Mouse (Mus musculus) gastrocnemius, postnatal 4 days (tissue): ENCODE measurements around the gene 4932411N23Rik. TPM values are rescaled to one million over a fixed set of nuclear protein-coding genes. Genes with fewer than 3 reads are reported as not detected.
"Not testable (repeated sequence)": the region's sequence is repeated elsewhere in the genome, so short reads cannot be mapped to it uniquely, and the experiment has no call there.

Experiments used
- DNase-seq, 2 experiments: peaks; one replicate each; pipeline ENCODE4 v3.0.0; 2021 to 2022; ENCODE audit warnings: low spot score in 2 of 2, mixed read lengths in 2 of 2
- long read RNA-seq, 2 experiments: library from polyadenylated mRNA; stranded (forward); transcript quantifications; one replicate each; pipeline ENCODE4 v2.0.0; 2021
- total RNA-seq, 2 experiments: library from RNA; stranded (reverse); gene quantifications; 2 replicates each; pipeline ENCODE4 v1.2.3; 2021

The 4932411N23Rik gene
- not detected for total RNA-seq
- long read RNA-seq, experiment 1, result 0 reads
- long read RNA-seq, experiment 2, result 0 reads

GRCm38 (mm10) chrX:126815768-126816167, at the start of gene 4932411N23Rik:
Gene 4932411N23Rik, minus strand, starts transcription at chrX:126815868.
- no peak for DNase-seq

- DNase-seq, result no peak
Measured at GRCm38 (mm10) chrX:126779895-126780294, 35.8 kb downstream of the 4932411N23Rik start.

- peak in 1 of 2 experiments; percentile 16 for DNase-seq
Measured at GRCm38 (mm10) chrX:126777643-126778042, 38.0 kb downstream of the 4932411N23Rik start.

GRCm38 (mm10) chrX:126774846-126775245, 40.8 kb downstream of the 4932411N23Rik start:
- not testable (repeated sequence) for DNase-seq

GRCm38 (mm10) chrX:126773511-126773910, 42.2 kb downstream of the 4932411N23Rik start:
- DNase-seq, result not testable (repeated sequence)

Other genes with a start within 250 kb of the 4932411N23Rik start
- gene Gm382, start 224.1 kb upstream of the 4932411N23Rik start, total RNA-seq, result not detected